Mouse (Mus musculus) ES-Bruce4 (cell line): ENCODE results near the gene Msmb. TPM values are rescaled to one million over a fixed set of nuclear protein-coding genes. Genes with fewer than 3 reads are reported as not detected.

ENCODE experiments used
- H3K27ac ChIP-seq: 2 replicates; pipeline ENCODE4 v1.5.1; 2012; ENCODE audit warnings: low read length, inconsistent platforms; ENCODE audit not compliant: insufficient read depth
- H3K27me3 ChIP-seq: 2 replicates; pipeline ENCODE4 v1.6.1; 2012; ENCODE audit warnings: mild to moderate bottlenecking, low read length, inconsistent platforms; ENCODE audit not compliant: control insufficient read depth, poor library complexity, insufficient read depth, severe bottlenecking
- H3K36me3 ChIP-seq: 2 replicates; pipeline ENCODE4 v1.6.1; 2012; ENCODE audit warnings: inconsistent platforms, mild to moderate bottlenecking, low read length, moderate library complexity; ENCODE audit not compliant: control insufficient read depth, poor library complexity, insufficient read depth, severe bottlenecking
- H3K4me1 ChIP-seq: one replicate; pipeline ENCODE4 v1.8.1; 2011; ENCODE audit warnings: low read length; ENCODE audit not compliant: control insufficient read depth, insufficient read depth
- H3K4me3 ChIP-seq: 2 replicates; pipeline ENCODE4 v1.5.1; 2011; ENCODE audit warnings: low read depth, mild to moderate bottlenecking, low read length
- H3K9ac ChIP-seq: 2 replicates; pipeline ENCODE4 v1.6.1; 2012; ENCODE audit warnings: low read depth, mild to moderate bottlenecking, inconsistent platforms; ENCODE audit not compliant: poor library complexity, severe bottlenecking
- H3K9me3 ChIP-seq: replicated peaks from 2 replicates; pipeline ENCODE4 v1.6.1; 2012; ENCODE audit warnings: mild to moderate bottlenecking, low read length, inconsistent platforms; ENCODE audit not compliant: control insufficient read depth, poor library complexity, insufficient read depth, severe bottlenecking
- CTCF ChIP-seq: IDR thresholded peaks from one replicate; pipeline ENCODE4 v1.8.1; 2011; ENCODE audit warnings: low read depth, low read length
- EP300 ChIP-seq: IDR thresholded peaks from 2 replicates; pipeline ENCODE4 v1.6.1; 2011; ENCODE audit warnings: low read depth, low read length; ENCODE audit not compliant: insufficient read depth
- POLR2A ChIP-seq: IDR thresholded peaks from one replicate; pipeline ENCODE4 v1.8.1; 2011; ENCODE audit warnings: low read length; ENCODE audit not compliant: insufficient read depth
- polyA plus RNA-seq: library from polyadenylated mRNA; stranded (reverse); fragments of >200 nt; gene quantifications from 2 replicates; pipeline ENCODE4 v1.2.4, GENCODE M21; 2011; ENCODE audit warnings: low read depth; ENCODE audit not compliant: missing spikeins, insufficient read depth, insufficient read length

The Msmb gene
- polyA plus RNA-seq, 1 experiment: not detected

DNA sequence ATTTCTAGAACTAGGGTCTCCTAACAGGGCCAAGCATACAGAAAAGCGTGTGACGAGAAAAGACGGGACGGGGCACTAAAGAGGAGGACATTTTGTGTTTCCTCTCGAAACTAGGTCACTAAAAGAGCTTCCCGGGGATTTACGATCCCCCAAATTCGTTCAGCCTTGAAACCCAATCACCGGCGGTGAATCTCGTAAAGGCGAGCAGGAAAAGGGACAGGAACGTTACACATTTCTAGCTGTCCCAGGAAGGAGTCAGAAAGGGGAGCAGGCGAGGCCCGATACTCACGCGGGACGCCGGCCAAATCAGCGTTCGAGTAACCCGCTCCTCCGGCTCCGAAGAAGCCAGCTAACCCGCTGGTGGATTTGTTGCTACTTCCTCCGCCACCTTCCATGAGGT, 59.5 kb downstream of the Msmb start:
- peak overlapping the region; percentile 88 for H3K4me3 ChIP-seq
- no peak overlapping the region for H3K27ac ChIP-seq
- H3K27me3 ChIP-seq: no peaks in the 10 kb centered on the region
- H3K4me1 ChIP-seq: no peaks in the 10 kb centered on the region
- TF ChIP-seq EP300: no peak
- TF ChIP-seq CTCF: no peak
- no peak for TF ChIP-seq POLR2A
- H3K9ac ChIP-seq: peak overlapping the region; percentile 97
- peaks cover 24% of the 10 kb centered on the region for H3K36me3 ChIP-seq
- H3K9me3 ChIP-seq: no peaks in the 10 kb centered on the region; the same call in 1 of the 2 replicates

DNA sequence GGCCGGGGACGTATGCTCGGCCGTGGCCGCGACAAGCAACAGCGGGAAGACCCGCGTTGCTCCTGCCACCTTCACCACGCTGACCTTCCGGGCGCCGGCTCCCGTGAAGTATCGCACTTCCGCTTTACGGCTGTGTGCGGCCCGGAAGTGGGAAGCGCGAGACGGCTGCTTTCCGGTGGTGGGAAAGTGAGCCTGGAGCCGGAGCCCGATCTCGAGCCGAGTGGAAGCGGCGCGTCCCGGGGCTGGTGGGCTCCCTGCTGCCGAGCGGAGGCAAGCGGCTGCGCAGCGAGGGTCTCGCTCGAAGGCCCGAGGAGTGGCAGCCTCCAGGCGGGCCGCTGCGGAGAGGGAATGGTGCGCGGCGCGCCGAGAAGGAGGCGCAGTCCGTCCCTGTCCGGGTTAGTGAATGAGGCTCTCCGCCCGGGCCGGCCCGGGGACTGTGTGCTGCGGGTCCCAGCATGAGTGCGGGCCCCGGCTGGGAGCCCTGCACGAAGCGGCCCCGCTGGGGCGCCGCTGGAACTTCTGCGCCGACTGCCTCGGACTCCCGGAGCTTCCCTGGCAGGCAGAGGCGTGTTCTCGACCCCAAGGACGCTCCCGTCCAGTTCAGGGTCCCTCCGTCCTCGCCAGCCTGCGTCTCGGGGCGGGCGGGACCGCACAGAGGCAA, 60.1 kb downstream of the Msmb start, which contains the start of the genes Timm23 and Parg:
Gene Timm23 (minus strand): TSS at position 108 of the 661 bp plus-strand sequence.
Gene Parg (plus strand): TSS at position 159 of the 661 bp plus-strand sequence.
- H3K9ac ChIP-seq: peak within 1 kb of the TSS; percentile 97
- TF ChIP-seq EP300: no peak
- no peak for TF ChIP-seq CTCF
- no peak for TF ChIP-seq POLR2A
- peak within 1 kb of the TSS; percentile 88 for H3K4me3 ChIP-seq
- peaks cover 20% of the 10 kb centered on the region for H3K36me3 ChIP-seq
- no peak within 1 kb of the TSS for H3K27ac ChIP-seq
- no peaks in the 10 kb centered on the region for H3K27me3 ChIP-seq
- H3K4me1 ChIP-seq: no peaks in the 10 kb centered on the region
- H3K9me3 ChIP-seq: no peaks in the 10 kb centered on the region; the same call in 1 of the 2 replicates

Other genes with a start within 250 kb of the Msmb start
- gene Galnt15, start 113.0 kb upstream of the Msmb start, polyA plus RNA-seq: not detected in 2 replicates
- 36.4 and 40.8 TPM in 2 replicates for gene Oxnad1, start 56.6 kb upstream of the Msmb start, polyA plus RNA-seq
- gene Dph3, start 56.3 kb upstream of the Msmb start, polyA plus RNA-seq: 55.0 and 58.7 TPM in 2 replicates
- gene Ncoa4, start 17.8 kb downstream of the Msmb start, polyA plus RNA-seq: 119 and 125 TPM in 2 replicates
- gene Timm23, start 59.9 kb downstream of the Msmb start, polyA plus RNA-seq: 170 and 189 TPM in 2 replicates
- gene Parg, start 59.9 kb downstream of the Msmb start, polyA plus RNA-seq: 73.1 and 78.6 TPM in 2 replicates
- gene Ogdhl, start 180.0 kb downstream of the Msmb start, polyA plus RNA-seq: 90.3 and 93.8 TPM in 2 replicates
- gene 1700024G13Rik, start 246.4 kb downstream of the Msmb start, polyA plus RNA-seq: not detected in 2 replicates